In the genomic region with DNA sequence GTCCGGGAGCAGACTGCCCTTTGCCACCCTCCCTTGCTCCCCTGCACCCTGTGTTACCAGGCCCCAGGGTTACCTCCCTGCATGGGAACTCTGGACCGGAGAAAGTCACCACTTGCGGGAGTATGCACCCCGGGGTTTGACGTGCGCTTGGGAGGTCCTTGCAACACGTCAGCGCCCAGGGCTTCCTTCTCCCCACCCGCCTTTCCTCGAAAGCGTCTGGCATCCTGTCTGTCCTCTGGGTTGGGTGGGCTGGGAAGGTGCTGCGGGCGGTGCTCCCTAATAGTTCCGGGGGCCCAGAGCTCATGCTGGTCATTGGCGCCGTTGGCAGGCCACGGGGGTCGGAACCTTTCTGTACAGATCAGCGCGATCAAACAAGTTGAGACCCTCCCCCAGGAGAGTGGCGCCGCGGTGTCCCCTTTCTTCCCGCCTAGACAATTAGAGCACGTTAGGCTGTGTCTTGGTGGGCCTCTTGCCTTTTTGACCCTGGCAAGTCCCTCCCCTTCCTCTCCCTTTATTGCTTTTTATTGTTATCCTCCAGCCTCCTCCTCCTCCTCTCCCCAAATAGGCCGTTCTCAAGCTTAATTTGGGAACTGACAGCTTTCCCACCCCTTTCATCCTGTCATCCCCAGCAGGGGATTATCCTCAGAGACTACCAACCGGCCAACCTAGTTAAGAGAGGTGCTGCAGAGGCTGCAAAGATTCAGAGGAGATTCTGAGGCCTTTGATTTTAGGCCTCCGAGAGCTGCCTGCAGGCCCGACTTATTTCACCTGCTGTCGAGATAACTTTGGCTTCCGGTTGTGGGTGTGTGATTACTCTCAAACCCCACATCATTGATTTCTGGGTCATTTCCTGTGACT, we compare ENCODE assay signal across 8 mouse cellular contexts. TPM values are rescaled to one million over a fixed set of nuclear protein-coding genes. Genes with fewer than 3 reads are reported as not detected.
DNase-seq lines count a peak whose midpoint lies in the region; ATAC-seq and TF ChIP-seq lines count a peak whose summit lies in the region.

No protein-coding gene starts in this region.

- no peak overlapping the region for H3K27ac ChIP-seq in liver, adult 2 months (replicated peaks; ENCODE audit: insufficient read depth, low read depth, low read length)
- H3K27ac ChIP-seq in heart, embryonic 15.5 days: peak overlapping the region; percentile 82
- no peak overlapping the region for H3K27ac ChIP-seq in midbrain, embryonic 12.5 days (replicated peaks)

- H3K4me3 ChIP-seq in liver, adult 2 months (ENCODE audit: insufficient read depth, low read depth, low read length): peak overlapping the region; percentile 76
- peak overlapping the region; percentile 82 for H3K4me3 ChIP-seq in heart, embryonic 15.5 days
- H3K4me3 ChIP-seq in midbrain, embryonic 12.5 days: peak overlapping the region; percentile 66

- H3K4me1 ChIP-seq in liver, adult 2 months (ENCODE audit: control insufficient read depth, insufficient read depth, low read length): no peaks in the 10 kb centered on the region
- H3K4me1 ChIP-seq in heart, embryonic 15.5 days (replicated peaks): peaks cover 44% of the 10 kb centered on the region
- H3K4me1 ChIP-seq in midbrain, embryonic 12.5 days: peaks cover 19% of the 10 kb centered on the region

- no peaks in the 10 kb centered on the region for H3K27me3 ChIP-seq in liver, adult 2 months (ENCODE audit: control insufficient read depth, insufficient read depth, low read length)
- no peaks in the 10 kb centered on the region for H3K27me3 ChIP-seq in heart, embryonic 15.5 days
- H3K27me3 ChIP-seq in midbrain, embryonic 12.5 days: peaks cover 49% of the 10 kb centered on the region

- TF ChIP-seq POLR2A in liver, adult 2 months (IDR thresholded peaks at IDR 0.05; ENCODE audit: extremely low read depth, insufficient read depth, low read length): no peak

- H3K9me3 ChIP-seq in heart, embryonic 15.5 days (replicated peaks): no peaks in the 10 kb centered on the region
- H3K9me3 ChIP-seq in midbrain, embryonic 12.5 days: no peaks in the 10 kb centered on the region

- DNase-seq in liver, adult 2 months (ENCODE audit: extremely low read depth, low read depth, low spot score): no peak
- no peak for DNase-seq in liver
- peak; percentile 57 to 66 for DNase-seq in cerebellum, postnatal 10 days
- peak; percentile 45 to 61 for DNase-seq in kidney, postnatal 4 days
- peak; percentile 54 to 74 for DNase-seq in thymus, adult 18-20 months
- DNase-seq in urinary bladder, postnatal 4 days (ENCODE audit: low spot score in 2 of 2): no peak

- 0 out of 2 replicates have a peak, but pooled peaks have one; percentile 10 for ATAC-seq in heart, embryonic 15.5 days (replicated peaks; ENCODE audit: insufficient number of reproducible peaks, insufficient read depth, low FRiP score, low read depth)
- no peak; the same call in 1 of the 2 replicates for ATAC-seq in midbrain, embryonic 12.5 days (ENCODE audit: low FRiP score, low read depth)

- H3K4me2 ChIP-seq in heart, embryonic 15.5 days: peak overlapping the region; percentile 95
- peak overlapping the region; percentile 88 for H3K4me2 ChIP-seq in midbrain, embryonic 12.5 days (replicated peaks)

- TF ChIP-seq CTCF in liver, adult 2 months (IDR thresholded peaks at IDR 0.05; ENCODE audit: low read depth, low read length): no peak

- peak overlapping the region; percentile 78 for H3K9ac ChIP-seq in liver, adult 2 months (ENCODE audit: low read depth, low read length)
- H3K9ac ChIP-seq in heart, embryonic 15.5 days: peak overlapping the region; percentile 78
- peak overlapping the region; percentile 51 for H3K9ac ChIP-seq in midbrain, embryonic 12.5 days (replicated peaks)

- H3K36me3 ChIP-seq in liver, adult 2 months (ENCODE audit: control insufficient read depth, insufficient read depth, low read length): no peaks in the 10 kb centered on the region
- H3K36me3 ChIP-seq in heart, embryonic 15.5 days: 0 out of 2 replicates have a peak, but pooled peaks cover under 1% of the 10 kb centered on the region
- no peaks in the 10 kb centered on the region for H3K36me3 ChIP-seq in midbrain, embryonic 12.5 days

- no peaks in the 10 kb centered on the region for H3K79me2 ChIP-seq in liver, adult 2 months (ENCODE audit: control insufficient read depth, insufficient read depth, low read length)

- 17% methylated on average over 31 of the region's 31 CpGs for WGBS in liver, adult 2 months
- WGBS in heart, embryonic 15.5 days: 9% methylated on average over 31 of the region's 31 CpGs
- WGBS in midbrain, embryonic 12.5 days: under 1% methylated on average over 31 of the region's 31 CpGs

RNA-seq across cellular contexts. Expression of a gene that starts 1.0 kb away (rescaled TPM):
- total RNA-seq in liver, adult 2 months (2014; rRNA removed): 0.18 and 1.1 TPM in 2 replicates
- polyA plus RNA-seq in liver, adult 2 months (2012; rRNA removed): 0.44 and 1.2 TPM in 2 replicates
- 7.4 and 10.4 TPM in 2 replicates for polyA plus RNA-seq in heart, embryonic 15.5 days (2015; fragmentation: Nextera tagmentation; extraction: Ambion mirVana)
- polyA plus RNA-seq in midbrain, embryonic 12.5 days (2016; fragmentation: Nextera tagmentation; extraction: Ambion mirVana): 1.7 and 2.7 TPM in 2 replicates

RNA-seq across cellular contexts. Expression of a gene that starts 58.9 kb away (rescaled TPM):
- total RNA-seq in liver, adult 2 months (2014; rRNA removed): 21.3 and 32.6 TPM in 2 replicates
- polyA plus RNA-seq in liver, adult 2 months (2012; rRNA removed): 42.4 and 50.1 TPM in 2 replicates
- polyA plus RNA-seq in heart, embryonic 15.5 days (2015; fragmentation: Nextera tagmentation; extraction: Ambion mirVana): 258 and 274 TPM in 2 replicates
- 407 and 436 TPM in 2 replicates for polyA plus RNA-seq in midbrain, embryonic 12.5 days (2016; fragmentation: Nextera tagmentation; extraction: Ambion mirVana)

Comparison
In these comparisons a context has a peak if more than half of its experiments do, and no peak if none do; other contexts are left out.
1. DNase-seq: peak in cerebellum, postnatal 10 days (2 of 2), kidney, postnatal 4 days (2 of 2) and thymus, adult 18-20 months (2 of 2); none in liver, adult 2 months (single experiment), liver (single experiment) and urinary bladder, postnatal 4 days (0 of 2).
2. Peak in every context shown above with its lines, with median percentiles within 50 percentile points of each other: H3K4me3 ChIP-seq and H3K9ac ChIP-seq.